Mouse (Mus musculus) heart, embryonic 15.5 days (tissue): ENCODE measurements at regions not wholly inside any gene's neighbourhood (a gene's known extent, or its start where the extent isn't known, plus 50 kb on each side); places are given as distances from the start of the nearest gene placed in this dataset.

Experiments
- ATAC-seq: fragments of 200-750 bp; cut with Nextera tagmentation; replicated peaks from 2 replicates; pipeline ENCODE4 v1.8.0; 2017; ENCODE audit warnings: low read depth, moderate TSS enrichment; ENCODE audit not compliant: insufficient number of reproducible peaks, insufficient read depth, low FRiP score
- H3K27ac ChIP-seq: fragments of 300-500 bp; sonication (generic); 2 replicates; pipeline ENCODE4 v1.5.1; 2015; ENCODE audit warnings: mild to moderate bottlenecking, inconsistent platforms
- H3K27me3 ChIP-seq: fragments of 300-500 bp; sonication (generic); 2 replicates; pipeline ENCODE4 v1.6.1; 2015; ENCODE audit warnings: inconsistent platforms
- H3K36me3 ChIP-seq: fragments of 300-500 bp; sonication (generic); 2 replicates; pipeline ENCODE4 v1.6.1; 2015; ENCODE audit warnings: mild to moderate bottlenecking, inconsistent platforms
- H3K4me1 ChIP-seq: fragments of 300-500 bp; sonication (generic); replicated peaks from 2 replicates; pipeline ENCODE4 v1.6.1; 2015; ENCODE audit warnings: inconsistent platforms
- H3K4me2 ChIP-seq: fragments of 300-500 bp; sonication (generic); 2 replicates; pipeline ENCODE4 v1.6.1; 2015; ENCODE audit warnings: inconsistent platforms, mild to moderate bottlenecking, moderate library complexity
- H3K4me3 ChIP-seq: fragments of 300-500 bp; sonication (generic); 2 replicates; pipeline ENCODE4 v1.5.1; 2015; ENCODE audit warnings: mild to moderate bottlenecking, inconsistent platforms
- H3K9ac ChIP-seq: fragments of 300-500 bp; sonication (generic); 2 replicates; pipeline ENCODE4 v1.6.1; 2015; ENCODE audit warnings: mild to moderate bottlenecking, inconsistent platforms
- H3K9me3 ChIP-seq: fragments of 300-500 bp; sonication (generic); replicated peaks from 2 replicates; pipeline ENCODE4 v1.6.1; 2016; ENCODE audit warnings: inconsistent platforms
- WGBS: fragments of 180-500 bp; shearing (Covaris S2); methylation state at CpG from one replicate; pipeline ENCODE4 v1.1.7; 2015; ENCODE audit warnings: mixed read lengths; 5-methylcytosine and 5-hydroxymethylcytosine counted together

GRCm38 (mm10) chr13:47700556-47700955 is 560.5 kb upstream of the Id4 start:
- H3K9ac ChIP-seq = no peak overlapping the region
- H3K27me3 ChIP-seq = no peaks in the 10 kb centered on the region
- no peaks in the 10 kb centered on the region for H3K36me3 ChIP-seq
- H3K4me1 ChIP-seq = no peaks in the 10 kb centered on the region
- H3K27ac ChIP-seq = no peak overlapping the region
- no peak for ATAC-seq
- H3K4me2 ChIP-seq = no peak overlapping the region
- no peak overlapping the region for H3K4me3 ChIP-seq
- H3K9me3 ChIP-seq = no peaks in the 10 kb centered on the region
- 45% methylated on average over 3 of the region's 3 CpGs for WGBS

DNA sequence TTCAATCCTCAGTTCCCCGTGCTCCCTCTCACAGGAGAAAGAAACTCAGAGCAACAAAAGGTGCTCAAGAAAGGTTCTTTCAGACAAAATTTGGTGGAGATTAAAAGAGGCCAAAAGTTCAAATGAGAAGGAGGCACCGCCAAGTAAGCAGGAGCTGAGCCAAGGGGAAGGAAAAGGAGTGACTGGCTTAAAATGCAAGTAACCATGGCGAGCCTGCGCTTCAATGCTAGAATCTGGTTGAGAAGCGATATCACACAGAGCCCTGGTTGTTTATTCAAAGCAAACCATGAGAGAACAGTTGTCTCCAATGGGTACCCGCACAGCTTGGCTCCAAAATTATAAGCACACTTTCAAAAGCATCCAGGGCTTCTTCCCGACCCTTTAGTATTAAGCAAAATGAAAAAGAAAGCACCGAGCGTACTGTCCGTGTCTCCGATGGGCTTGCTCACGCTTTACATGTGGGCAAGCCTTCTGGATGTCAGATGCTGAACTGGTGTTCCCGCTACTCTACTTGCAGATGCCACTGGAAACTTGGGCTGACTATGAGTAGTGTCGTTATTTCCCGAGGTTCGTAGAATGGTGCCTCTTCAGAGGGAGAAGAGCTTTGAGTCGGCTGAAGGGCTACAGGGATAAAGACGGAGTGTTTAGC is 552.9 kb upstream of the Id4 start:
- Histone ChIP-seq H3K27me3 (no peaks in the 10 kb centered on the region), H3K4me3 (no peak overlapping the region), H3K4me2 (no peak overlapping the region), H3K27ac (no peak overlapping the region), H3K36me3 (no peaks in the 10 kb centered on the region), H3K4me1 (no peaks in the 10 kb centered on the region), H3K9me3 (no peaks in the 10 kb centered on the region), H3K9ac (no peak overlapping the region)
- ATAC-seq = no peak
- WGBS = 84% methylated on average over 18 of the region's 18 CpGs

GRCm38 (mm10) chr13:47709323-47709722 is 551.7 kb upstream of the Id4 start:
- Histone ChIP-seq H3K9ac (no peak overlapping the region), H3K9me3 (no peaks in the 10 kb centered on the region), H3K27me3 (no peaks in the 10 kb centered on the region), H3K4me3 (no peak overlapping the region), H3K4me2 (no peak overlapping the region), H3K27ac (no peak overlapping the region), H3K4me1 (no peaks in the 10 kb centered on the region), H3K36me3 (no peaks in the 10 kb centered on the region)
- 85% methylated on average over 3 of the region's 3 CpGs for WGBS
- no peak for ATAC-seq

DNA sequence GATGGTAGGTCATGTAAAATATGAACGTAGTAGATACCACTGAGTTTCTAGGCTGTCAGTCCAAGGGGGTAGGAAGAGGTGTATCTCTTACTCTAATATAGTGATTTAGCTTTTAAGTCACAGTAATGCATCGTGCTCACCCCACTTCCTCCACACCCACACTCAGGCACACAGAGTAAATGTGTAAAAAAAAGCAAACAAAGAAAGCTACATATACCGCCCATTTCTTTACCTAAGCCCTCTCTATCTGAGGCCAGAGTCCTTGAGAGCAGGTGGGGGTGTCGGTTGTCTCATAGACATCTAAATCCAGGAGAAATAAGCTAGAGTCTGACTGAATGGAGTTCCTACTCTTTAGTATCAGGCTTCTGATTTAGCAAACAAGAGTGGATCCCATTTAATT is 548.5 kb upstream of the Id4 start:
- H3K36me3 ChIP-seq = no peaks in the 10 kb centered on the region
- H3K9me3 ChIP-seq = no peaks in the 10 kb centered on the region
- no peak overlapping the region for H3K27ac ChIP-seq
- no peak overlapping the region for H3K9ac ChIP-seq
- no peaks in the 10 kb centered on the region for H3K4me1 ChIP-seq
- WGBS = 76% methylated on average over 4 of the region's 4 CpGs
- H3K4me3 ChIP-seq = no peak overlapping the region
- no peak overlapping the region for H3K4me2 ChIP-seq
- H3K27me3 ChIP-seq = no peaks in the 10 kb centered on the region
- ATAC-seq = no peak

- no peaks in the 10 kb centered on the region for H3K36me3 ChIP-seq
- H3K27me3 ChIP-seq = no peaks in the 10 kb centered on the region
- no peaks in the 10 kb centered on the region for H3K9me3 ChIP-seq
- H3K4me3 ChIP-seq = no peak overlapping the region
- H3K27ac ChIP-seq = no peak overlapping the region
- H3K4me1 ChIP-seq = no peaks in the 10 kb centered on the region
- no peak overlapping the region for H3K9ac ChIP-seq
- no peak for ATAC-seq
- no peak overlapping the region for H3K4me2 ChIP-seq
- 45% methylated on average over 4 of the region's 4 CpGs for WGBS
Observed at GRCm38 (mm10) chr13:47716265-47716664, 544.8 kb upstream of the Id4 start.

GRCm38 (mm10) chr13:47720645-47721044 is 540.4 kb upstream of the Id4 start:
- Histone ChIP-seq H3K4me2 (no peak overlapping the region), H3K9ac (no peak overlapping the region), H3K4me1 (no peaks in the 10 kb centered on the region), H3K9me3 (no peaks in the 10 kb centered on the region), H3K27ac (no peak overlapping the region), H3K36me3 (no peaks in the 10 kb centered on the region), H3K4me3 (no peak overlapping the region), H3K27me3 (no peaks in the 10 kb centered on the region)
- no peak for ATAC-seq
- WGBS = 77% methylated on average over 2 of the region's 2 CpGs

GRCm38 (mm10) chr13:47734415-47734814 is 526.6 kb upstream of the Id4 start:
- Histone ChIP-seq H3K9ac (no peak overlapping the region), H3K27ac (no peak overlapping the region), H3K4me1 (no peaks in the 10 kb centered on the region), H3K4me3 (no peak overlapping the region), H3K36me3 (no peaks in the 10 kb centered on the region), H3K27me3 (no peaks in the 10 kb centered on the region), H3K9me3 (no peaks in the 10 kb centered on the region), H3K4me2 (no peak overlapping the region)
- ATAC-seq = no peak
- WGBS = 65% methylated on average over 1 of the region's 1 CpGs

DNA sequence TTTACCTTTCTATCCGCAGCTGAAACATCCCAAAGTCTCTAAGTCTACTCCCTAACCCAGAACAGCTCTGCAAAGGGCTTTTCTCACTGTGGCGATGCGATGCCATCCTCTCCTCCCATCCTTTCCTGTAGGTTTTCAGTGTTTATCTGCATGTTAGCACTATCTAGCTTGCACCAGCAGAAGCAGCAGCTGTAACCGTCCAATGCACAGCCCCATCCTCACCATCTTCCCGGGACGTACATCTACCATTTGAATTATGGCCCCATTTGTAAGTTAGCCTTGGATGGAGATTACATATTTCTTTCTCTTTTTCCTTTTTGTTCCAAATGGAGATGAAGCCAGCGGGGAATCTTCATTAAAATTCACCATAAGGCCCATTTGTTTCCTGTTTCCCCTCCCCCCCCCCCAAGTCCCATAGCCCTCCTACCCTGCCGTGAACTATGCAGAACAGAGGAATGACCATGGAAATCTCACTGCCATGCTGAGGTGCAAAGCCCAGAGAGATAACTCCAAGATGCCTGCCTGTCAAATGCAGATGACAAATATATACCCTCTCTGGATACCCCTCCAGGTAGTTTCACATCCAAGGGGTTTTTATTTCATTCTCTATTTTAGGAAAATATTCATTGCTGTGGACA is 525.5 kb upstream of the Id4 start:
- no peaks in the 10 kb centered on the region for H3K4me1 ChIP-seq
- WGBS = 60% methylated on average over 8 of the region's 8 CpGs
- H3K4me3 ChIP-seq = no peak overlapping the region
- no peaks in the 10 kb centered on the region for H3K27me3 ChIP-seq
- ATAC-seq = no peak
- H3K27ac ChIP-seq = no peak overlapping the region
- no peak overlapping the region for H3K4me2 ChIP-seq
- H3K36me3 ChIP-seq = no peaks in the 10 kb centered on the region
- no peak overlapping the region for H3K9ac ChIP-seq
- no peaks in the 10 kb centered on the region for H3K9me3 ChIP-seq

DNA sequence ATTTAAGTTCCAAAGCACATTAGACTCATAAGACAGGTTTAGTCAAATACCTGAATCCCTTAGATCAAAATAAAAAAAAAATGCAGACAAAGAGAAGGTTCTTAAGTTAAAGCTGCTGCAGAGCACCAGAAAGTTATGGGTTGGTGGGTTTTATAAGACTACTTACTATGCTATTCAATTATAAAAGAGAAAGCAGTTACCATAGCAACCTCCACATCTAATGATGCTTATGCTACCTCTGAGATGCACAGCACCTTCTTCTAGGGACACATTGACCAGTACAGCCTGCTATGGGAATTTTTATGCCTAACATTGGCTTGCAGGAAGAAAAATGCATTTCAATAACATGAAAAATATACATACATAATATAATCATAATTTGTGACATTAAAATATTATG is 512.1 kb upstream of the Id4 start:
- Histone ChIP-seq H3K9ac (no peak overlapping the region), H3K9me3 (no peaks in the 10 kb centered on the region), H3K36me3 (no peaks in the 10 kb centered on the region), H3K4me2 (no peak overlapping the region), H3K27me3 (no peaks in the 10 kb centered on the region), H3K27ac (no peak overlapping the region), H3K4me3 (no peak overlapping the region), H3K4me1 (no peaks in the 10 kb centered on the region)
- no peak for ATAC-seq

GRCm38 (mm10) chr13:47751033-47751432 is 510.0 kb upstream of the Id4 start:
- ATAC-seq = no peak
- H3K9ac ChIP-seq = no peak overlapping the region
- no peak overlapping the region for H3K27ac ChIP-seq
- H3K36me3 ChIP-seq = no peaks in the 10 kb centered on the region
- H3K9me3 ChIP-seq = no peaks in the 10 kb centered on the region
- WGBS = 78% methylated on average over 2 of the region's 2 CpGs
- no peaks in the 10 kb centered on the region for H3K4me1 ChIP-seq
- no peak overlapping the region for H3K4me2 ChIP-seq
- no peaks in the 10 kb centered on the region for H3K27me3 ChIP-seq
- no peak overlapping the region for H3K4me3 ChIP-seq

- Histone ChIP-seq H3K9ac (no peak overlapping the region), H3K4me1 (no peaks in the 10 kb centered on the region), H3K36me3 (no peaks in the 10 kb centered on the region), H3K4me2 (no peak overlapping the region), H3K27ac (no peak overlapping the region), H3K9me3 (no peaks in the 10 kb centered on the region), H3K4me3 (no peak overlapping the region), H3K27me3 (no peaks in the 10 kb centered on the region)
- no peak for ATAC-seq
- 64% methylated on average over 16 of the region's 16 CpGs for WGBS
Observed at GRCm38 (mm10) chr13:47764802-47765597, 496.0 kb upstream of the Id4 start.
